Mouse (Mus musculus): ENCODE measurements at regions not wholly inside any gene's neighbourhood (a gene's known extent, or its start where the extent isn't known, plus 50 kb on each side); places are given as distances from the start of the nearest gene placed in this dataset.
A peak's percentile ranks its signal among the peaks of the same experiment; 100 is the strongest.

DNA sequence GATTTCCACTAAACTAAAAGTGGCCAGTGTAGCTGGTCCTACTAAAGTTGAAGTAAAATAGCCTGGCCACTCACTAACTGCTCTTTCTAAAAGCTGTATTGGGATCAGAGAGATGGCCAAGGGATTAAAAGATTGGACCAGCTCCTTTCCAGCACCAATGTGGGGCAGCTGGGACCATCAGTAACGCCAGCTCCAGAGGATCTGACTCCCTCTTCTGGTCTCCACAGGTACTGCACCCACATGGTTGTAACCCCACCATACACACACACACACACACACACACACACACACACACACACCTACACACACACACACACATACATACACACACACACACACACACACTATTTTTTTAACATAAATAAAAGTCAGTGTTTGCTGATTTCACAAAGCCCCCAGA is 122.1 kb upstream of the Topaz1 start:
- 0 out of 2 replicates have a peak, but pooled peaks have one; percentile 10 for TF ChIP-seq CTCF (IDR thresholded peaks at IDR 0.05; ENCODE audit: extremely low read depth, insufficient read depth, low read length)
- TF ChIP-seq POLR2A (IDR thresholded peaks at IDR 0.05; ENCODE audit: extremely low read depth, insufficient read depth, low read length): no peak

All from cortical plate, adult 2 months (tissue).